Mouse (Mus musculus): ENCODE measurements around the gene Cubn. TPM values are rescaled to one million over a fixed set of nuclear protein-coding genes. Genes with fewer than 3 reads are reported as not detected.

Cubn gene
- total RNA-seq, 2 experiments from 2014 or later: 0.87 to 1.2 TPM

DNA sequence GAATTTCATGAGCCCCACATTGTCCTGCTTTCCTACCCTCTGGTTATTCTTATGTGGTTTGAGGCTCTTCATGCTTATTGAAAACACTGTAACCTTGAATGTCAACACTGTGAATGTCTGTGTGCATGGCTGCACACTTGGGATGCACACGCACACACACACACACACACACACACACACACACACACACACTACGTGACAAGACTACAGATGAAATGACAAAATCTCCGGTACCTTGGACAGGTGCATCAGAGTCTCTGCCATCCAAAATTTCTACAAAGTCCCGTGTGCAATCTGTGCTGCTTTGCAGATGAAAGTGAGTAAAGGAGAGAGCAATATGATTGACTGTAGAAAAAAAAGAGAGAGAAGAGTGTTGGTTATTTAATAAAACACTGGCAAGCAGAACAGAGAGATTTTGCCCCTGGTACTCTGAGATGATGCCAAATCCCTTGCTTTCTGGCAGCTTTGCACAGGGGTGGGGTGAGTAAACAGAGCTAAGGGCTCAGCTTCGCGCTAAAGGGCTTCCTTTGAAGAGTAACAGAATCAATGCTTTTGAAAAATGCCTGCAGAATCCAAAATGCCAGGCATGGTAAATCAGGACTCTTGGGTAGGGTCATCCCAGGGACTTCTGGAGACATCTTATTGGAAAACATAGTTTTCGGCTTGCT, 133.6 kb downstream of the Cubn start:
- DNase-seq: peak in 1 of 2 experiments; percentile 31

DNA sequence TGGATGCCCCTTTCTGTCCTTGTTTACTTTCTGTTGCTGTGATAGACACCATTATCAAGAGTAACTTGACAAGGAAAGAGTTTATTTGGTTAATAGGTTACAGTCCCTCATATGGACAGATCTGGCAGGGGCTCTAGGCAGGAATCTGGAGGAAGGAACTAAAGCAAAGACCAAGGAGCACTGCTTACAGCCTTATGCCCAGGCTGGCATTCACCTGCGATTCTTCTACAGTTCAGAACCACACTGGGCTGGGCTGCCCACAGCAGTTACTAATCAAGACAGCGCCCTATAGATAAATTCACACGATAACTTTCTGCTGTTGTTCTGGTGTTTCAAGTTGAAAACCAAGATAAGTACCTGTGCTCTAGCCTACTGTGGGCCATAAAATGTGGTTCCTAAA, 138.8 kb downstream of the Cubn start:
- DNase-seq: no peak

DNA sequence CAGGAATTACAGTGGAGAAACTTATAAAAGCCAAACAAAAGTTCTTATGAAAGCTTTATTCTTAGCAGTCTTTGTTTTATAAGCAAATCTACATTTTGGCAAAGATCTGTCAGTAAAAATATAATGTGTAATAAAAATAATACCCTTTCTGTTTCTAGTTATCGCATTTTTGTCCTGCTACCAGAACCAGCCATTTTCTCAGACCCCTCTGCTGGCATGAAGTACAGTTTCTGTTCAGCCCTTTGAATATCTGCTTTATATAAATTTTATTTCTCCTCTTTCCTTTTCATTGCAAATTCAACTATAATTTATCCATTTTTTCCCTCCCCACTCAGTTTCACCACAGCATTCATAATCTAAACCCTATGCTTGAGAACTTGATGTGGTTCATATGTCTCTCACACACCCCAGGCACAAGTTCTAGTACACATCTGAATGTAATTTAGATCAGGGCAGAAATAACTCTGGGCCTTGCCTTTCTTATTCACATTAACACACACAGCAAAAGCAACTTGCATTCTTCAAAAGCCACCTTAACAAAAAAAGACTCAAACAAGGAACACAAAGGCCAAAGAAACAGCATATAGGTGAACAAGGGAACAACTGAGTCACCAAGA, 139.4 kb downstream of the Cubn start:
- no peak for DNase-seq

DNA sequence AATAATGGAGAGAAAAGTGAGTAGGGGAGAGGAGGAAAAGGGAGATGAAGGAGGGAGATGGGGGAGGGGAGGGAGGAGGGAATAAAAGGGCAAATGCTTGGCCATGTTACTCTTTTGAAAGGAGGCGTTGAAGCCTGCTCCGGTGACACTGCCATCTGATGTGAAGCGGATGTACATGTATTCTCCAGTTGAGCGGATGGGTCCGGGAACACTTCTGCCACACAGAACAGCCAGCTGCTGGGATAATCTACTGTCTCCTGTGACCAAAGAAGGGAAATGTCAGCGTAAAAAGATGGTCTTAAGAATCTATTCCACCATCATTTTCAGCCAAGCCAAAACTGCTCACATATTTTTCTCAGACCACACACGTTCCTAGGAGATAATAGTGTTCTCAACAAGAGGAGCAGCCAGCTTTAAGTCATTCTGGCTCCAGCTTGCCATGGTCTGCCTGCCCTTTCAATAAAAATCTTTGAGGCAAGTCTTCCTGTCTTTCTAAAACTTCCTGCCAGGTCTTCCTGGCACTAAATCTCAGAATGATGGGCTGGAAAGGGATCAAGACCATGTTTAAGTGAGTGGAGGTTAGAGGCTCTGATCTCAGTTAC, 149.2 kb downstream of the Cubn start:
- no peak for DNase-seq

DNA sequence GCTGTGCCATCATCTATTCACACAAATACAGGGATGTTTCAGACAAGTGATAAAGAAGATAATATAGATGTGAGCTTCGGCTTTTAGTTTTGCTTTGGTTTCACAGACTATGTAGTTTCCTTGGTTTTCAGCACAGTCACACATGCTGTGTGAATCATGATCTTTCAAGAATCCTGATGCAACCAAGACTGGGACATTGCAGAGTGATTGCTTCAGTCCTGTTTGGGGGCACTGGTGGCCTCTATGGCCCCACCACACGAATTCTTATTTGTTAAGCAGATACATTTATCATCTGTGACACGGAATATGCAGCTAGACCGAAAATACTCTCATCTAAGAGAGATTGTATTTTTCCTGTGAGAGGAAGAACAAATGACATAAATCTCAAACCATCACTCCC, 156.2 kb downstream of the Cubn start:
- no peak for DNase-seq

DNA sequence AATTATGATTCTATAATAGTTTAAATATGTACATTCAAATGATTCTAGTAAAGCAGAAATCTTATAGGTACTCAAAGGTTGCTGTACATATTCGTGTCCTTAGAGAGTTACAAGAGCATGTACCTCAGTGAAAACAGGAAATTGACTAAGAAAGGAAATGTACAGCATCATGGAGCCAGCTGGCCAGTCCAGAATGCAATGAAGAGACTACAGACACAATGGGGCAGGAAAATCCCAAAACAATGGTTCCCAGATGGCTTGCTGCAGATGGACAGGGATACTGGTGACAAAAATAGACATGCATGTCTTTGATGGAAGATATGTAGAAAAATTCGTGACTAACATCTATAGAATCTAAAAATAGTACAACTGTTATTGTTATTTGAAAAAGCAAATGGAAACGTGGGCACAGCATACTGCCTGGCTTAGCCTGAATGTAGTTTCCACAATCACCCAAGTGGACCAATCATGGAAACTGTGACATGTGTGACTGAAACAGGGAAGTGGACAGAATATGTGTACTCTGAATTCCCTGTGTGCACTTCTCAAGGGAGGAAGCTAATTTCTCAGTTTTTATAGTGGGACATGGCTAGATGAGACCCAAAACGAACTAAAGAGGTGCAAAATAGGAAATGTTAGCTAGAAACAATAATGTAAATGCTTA, 161.7 kb downstream of the Cubn start:
- DNase-seq: peak; percentile 8 to 18

DNA sequence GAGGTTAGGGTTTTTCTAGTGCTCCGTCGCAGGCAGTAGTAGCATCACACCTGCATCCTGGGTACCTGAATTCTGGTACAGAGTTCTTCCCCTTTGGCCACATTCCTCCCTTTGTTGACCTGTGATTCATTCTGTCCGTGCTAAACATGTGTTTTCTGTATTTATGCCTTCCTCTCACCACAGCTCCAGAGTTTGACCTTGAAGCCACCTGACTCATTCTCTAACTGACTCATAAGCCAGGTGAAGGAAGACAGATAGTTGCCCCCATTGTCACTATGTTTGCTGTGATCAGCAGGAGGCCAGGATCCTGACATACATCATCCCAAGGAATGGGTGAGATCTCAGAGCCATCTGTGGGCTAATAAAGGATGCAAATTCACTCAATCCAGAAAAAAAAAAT, 188.2 kb downstream of the Cubn start:
- DNase-seq: no peak

DNA sequence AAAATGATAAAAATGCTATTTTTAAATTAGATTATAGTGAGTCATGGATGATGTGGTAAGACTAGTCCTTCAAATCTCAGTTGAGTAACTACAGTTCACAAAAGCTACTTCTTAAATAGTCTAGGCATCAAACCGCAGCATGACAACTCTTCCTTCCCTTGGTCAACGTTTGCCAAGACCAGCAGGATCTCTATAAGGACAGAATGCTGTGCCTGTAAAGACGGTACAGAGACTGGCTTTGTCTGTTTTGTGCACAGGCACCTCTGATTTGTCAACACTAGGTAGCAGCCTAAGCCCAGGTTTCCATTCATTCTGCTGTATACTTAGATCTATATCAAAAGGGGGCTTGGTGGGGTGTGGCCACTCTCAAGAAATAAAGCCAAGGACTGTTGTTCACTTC, 192.6 kb downstream of the Cubn start:
- peak in 1 of 2 experiments; percentile 22 for DNase-seq

DNA sequence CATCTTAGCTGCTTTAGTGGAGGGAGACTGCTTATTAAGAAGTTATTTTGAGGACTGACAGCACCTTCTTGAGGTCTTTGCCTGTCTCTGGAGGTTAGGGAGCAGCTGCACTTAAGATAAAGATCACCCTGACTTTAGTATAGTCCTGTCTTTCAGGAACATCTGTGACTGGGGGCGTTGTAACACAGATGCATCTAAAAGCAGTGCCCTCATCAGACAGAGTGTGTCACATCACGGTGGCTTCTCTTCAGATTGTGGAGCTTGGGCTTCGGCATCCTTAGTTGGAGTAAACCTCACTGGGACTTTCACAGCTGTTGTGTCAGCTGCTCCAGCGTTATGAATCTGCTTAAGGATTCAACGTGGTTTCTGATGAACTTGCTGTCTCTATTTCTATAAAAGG, 193.9 kb downstream of the Cubn start:
- no peak for DNase-seq

DNA sequence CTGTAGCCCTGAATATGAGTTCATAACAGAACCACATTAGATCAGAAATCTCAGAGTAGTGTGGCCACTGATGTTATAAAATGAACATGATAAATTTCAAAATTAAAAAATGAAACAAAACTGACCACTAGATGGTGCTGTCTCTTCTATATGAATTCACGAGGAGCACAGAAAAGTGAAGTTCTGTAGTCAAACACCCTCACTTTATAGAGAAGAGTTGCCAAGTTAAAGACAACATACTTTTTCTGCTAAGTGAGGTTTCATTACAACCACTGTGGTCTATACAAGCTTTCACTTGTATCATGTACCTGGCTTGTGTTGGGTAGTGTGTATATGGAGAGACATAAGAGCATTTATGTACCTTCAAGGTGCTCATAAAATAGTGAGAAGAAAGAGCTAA, 201.0 kb downstream of the Cubn start:
- DNase-seq: peak in 1 of 2 experiments; percentile 76

DNA sequence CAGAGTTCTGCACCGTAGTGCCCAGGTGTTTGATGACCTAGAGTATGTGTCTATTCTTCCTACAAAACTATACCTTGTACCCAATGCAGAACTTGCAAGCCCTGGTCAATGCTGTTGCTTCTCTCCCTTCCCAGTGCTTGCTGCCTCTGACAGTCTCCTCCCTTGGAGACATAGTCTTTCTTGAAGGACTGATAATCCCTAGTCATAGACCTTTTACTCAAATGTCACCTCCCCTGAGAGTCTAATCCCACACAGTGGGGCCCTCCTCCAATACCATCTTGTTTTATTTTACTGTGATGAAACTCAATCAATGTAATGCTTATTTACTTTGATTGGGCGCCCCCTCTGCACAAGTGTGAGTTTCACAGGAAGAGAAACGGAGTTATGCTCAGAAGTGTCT, 201.5 kb downstream of the Cubn start:
- DNase-seq: no peak

DNA sequence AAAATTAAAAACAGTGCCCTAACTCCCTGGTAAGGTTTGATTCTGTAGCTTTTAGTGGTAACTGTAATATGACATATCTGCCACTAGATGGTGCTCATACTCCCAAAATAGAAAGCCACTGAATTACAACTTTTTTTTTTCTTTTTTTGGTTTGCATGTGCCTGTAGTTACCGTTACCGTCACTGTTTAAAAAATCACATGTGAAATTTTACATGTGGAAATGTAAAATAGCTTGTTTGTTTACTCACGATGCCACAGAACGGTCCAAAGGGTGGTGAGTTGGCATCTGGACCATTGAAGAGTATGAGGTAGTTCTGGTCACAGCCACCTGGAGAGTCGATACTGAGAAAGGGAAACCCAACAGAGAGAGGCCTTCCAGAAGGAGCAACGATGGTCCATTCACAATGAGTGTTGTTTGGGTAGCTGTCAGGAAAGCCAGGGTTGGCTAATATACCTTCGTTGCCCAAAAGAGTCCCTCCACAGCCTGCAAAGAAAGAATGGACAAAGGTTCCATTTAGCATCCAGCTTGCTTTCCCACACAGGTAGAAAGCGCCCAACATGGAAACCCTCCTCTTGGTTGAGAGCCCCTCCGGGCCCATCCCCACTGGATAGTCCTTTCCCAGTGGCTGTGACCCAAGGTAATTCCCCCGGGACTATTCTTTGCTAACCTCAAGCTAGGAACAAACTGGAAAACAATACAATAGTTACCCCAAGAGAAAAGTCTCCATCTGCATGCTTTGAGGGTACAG, 213.3 kb downstream of the Cubn start:
- DNase-seq: peak in 1 of 2 experiments; percentile 37

DNA sequence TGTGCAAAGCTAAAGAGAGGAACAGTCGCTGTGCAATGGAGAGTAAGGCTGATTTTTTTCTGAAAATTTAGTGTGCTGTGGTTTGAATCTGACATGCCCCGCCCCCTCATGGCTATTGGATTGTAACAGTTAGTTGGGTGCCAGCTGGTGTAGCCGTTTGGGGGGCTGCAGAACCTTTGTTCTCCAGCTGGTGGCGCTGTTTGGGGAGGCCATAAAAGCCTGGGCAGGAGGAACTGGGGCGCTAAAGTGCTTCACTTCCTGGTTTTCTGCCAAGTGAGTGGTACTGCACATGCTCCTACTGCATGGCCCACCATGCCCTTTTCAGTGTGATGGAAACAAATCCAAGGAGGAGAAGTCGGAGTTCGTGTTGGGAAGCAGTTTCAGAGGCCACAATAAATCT, 215.7 kb downstream of the Cubn start:
- no peak for DNase-seq

DNA sequence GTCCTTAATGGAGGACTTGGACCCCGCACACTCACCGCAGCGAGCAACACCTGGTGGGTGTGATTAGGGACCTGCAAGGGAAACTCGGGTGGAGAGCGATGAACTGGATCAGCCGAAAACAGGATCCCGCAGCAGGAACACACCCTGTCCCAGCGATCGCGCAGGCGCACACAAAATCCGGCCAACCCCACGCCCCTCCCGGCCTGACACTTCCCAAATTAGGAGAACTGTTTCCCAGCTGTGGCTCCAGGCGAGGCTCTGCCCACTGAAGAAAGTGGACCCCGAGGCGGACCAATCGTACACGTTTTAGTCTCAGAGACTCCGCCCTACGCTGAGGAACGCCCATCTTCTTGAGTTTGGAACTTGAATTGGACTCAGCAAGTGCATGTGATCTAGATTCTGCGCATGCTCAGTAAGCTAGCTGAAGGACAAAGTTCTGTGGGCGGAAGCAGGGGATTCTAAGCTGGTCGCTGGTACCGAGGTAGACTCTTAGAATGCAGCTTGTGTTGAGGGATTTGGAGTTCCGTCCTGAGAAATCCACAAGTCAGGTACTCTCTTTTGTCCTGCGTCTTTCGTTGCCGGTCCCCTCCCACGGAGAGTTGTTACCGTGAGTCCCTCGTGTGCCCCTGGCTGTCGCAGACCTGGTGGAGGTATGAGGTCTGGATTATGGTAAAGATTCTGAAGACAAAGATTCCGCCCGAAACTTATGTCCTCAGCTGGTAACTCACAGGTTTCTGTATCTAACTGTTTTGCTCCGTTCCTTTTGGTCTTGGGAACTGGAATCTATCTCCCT, 220.3 kb downstream of the Cubn start, which contains the start of gene Rsu1:
Gene Rsu1 (minus strand): TSS at position 251 of the 793 bp plus-strand sequence.
- DNase-seq: peak; percentile 99

DNA sequence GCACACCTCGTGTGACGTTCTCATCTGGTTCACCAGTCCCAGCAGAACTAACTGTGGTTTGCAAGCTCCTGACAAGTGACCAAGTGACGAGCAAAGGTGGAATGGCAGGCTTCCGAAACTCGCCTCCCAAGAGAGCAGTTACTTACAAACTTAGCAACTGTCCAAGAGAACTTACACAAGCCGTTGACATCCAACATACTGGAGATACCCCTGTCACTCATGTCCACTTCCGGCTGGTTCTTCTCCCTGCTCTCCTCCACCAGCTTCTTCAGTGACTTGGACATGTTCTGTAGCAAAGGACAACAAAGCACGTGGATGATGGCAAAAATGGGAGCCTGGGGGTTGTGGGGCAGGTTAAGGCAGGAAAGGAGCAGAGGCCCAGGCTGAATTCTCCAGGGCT, 220.9 kb downstream of the Cubn start:
- DNase-seq: no peak

DNA sequence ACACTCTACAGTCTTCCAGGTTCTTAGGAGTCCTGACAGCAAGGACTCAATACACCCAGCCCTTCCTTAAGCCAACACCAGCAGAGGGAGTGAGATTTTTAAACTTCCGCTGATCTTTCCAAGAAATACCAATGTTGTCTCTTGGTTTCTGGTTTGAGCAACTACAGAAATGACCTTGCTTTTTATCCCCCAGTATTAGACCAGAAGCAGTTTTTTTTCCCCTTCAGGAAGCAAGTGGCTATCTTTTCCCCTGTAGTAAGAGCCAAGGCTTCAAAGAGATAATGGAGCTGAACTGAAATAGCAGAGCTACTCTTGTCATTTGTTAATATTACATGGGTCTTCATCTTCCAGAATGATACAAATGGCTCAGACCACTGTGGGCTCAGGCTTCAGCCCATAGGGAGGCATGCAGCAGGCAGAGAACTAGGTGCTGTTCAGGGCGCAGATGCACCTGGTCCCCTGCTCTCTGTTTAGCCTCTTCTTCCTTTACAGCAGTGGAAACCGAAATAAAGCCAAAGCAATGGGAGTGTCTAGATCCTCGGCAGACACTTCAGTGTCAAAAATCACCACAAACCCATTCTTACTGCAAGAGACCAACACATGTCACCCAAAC, 222.8 kb downstream of the Cubn start:
- DNase-seq: no peak

DNA sequence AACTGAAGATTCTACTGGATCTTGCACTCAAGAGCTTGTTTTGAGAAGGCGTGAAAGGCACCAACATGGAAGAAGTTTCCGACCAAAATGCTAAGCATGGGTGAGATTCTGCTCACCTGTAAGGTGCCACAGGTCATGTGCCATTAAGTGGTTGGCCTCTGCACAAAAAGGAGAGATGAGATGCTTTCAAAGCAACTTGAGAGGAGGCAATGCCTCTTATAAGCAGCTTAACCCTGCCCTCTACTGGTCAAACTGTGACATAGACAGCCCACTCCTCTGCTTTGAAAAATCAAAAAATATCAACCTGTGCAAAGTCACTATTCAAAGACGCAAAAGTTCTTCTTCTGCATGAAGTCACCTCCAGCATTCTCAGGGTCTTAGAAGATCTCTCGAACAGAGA, 226.7 kb downstream of the Cubn start:
- peak in 1 of 2 experiments; percentile 50 for DNase-seq

DNA sequence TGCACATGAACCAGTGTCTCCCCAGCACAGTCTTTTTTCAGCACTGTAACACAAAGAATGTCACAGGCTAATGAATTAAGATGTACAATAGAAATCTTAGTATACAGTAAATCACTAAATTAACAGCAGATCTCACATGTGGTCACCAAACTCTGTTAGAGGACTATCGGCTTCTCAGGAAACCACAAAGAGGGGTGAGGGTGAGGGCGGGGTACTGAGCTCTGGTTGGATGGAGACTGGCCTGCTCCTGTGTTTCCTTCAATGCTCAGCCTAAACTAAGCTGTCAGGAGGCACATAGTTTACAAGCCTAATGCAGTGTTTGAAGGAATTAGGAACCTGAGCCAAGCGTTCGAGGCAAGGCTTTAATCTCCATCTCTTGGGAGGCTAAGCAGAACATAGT, 228.5 kb downstream of the Cubn start:
- DNase-seq: no peak

DNA sequence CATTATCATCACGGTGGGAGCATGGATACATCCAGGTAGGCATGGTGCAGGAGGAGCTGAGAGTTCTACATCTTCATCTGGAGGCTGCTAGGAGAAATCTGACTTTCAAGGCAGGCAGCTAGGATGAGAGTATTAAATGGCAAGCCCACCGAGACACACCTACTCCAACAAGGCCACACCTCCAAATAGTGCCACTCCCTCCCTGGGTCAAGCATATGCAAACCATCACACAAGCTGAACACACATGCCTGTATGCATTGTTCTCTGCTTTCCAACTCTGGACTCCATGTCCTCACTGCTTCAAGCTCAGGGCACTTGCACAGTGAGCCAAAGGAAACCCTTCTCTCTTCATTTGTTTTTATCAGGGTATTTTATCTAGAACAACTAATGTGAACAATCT, 233.0 kb downstream of the Cubn start:
- DNase-seq: no peak

DNA sequence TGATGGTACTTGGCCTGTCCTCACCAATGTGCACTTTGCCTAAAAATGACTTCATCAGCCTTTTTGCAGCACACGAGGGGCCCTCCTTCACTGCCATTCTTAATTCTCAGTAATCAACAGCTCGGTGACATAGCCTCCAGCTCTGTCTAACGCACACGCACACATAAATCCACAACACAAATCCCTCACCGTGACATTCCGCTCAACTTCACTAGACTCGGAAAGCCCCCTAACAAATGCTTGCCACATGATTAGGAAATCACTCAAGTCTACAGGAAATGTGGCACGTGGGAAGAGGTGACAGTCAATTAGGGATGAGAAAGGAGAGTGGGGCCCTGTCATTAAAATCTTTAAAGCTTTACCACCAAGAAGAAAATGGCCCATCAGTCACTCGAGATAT, 250.9 kb downstream of the Cubn start:
- no peak for DNase-seq
